Mouse (Mus musculus): Measurements from ENCODE around the gene Zfp937. TPM values are rescaled to one million over a fixed set of nuclear protein-coding genes. Genes with fewer than 3 reads are reported as not detected.

The Zfp937 gene
- polyA plus RNA-seq, 1 experiment from 2014 or later, result 1.3 TPM

Other genes starting within 250 kb of the Zfp937 start
- 3.7 and 4.0 TPM in 2 replicates for gene Zfp120, start 81.4 kb upstream of the Zfp937 start, polyA plus RNA-seq (2015; fragmentation: Nextera tagmentation; extraction: Ambion mirVana)
- not detected in 2 replicates for gene Gm10770, start 38.4 kb upstream of the Zfp937 start, polyA plus RNA-seq (2015; fragmentation: Nextera tagmentation; extraction: Ambion mirVana)
- 0.10 TPM in 1 of 2 replicates, not detected in the other for gene Gm14139, start 36.3 kb upstream of the Zfp937 start, polyA plus RNA-seq (2015; fragmentation: Nextera tagmentation; extraction: Ambion mirVana)
- 1.7 and 1.8 TPM in 2 replicates for gene Gm21994, start 37.5 kb downstream of the Zfp937 start, polyA plus RNA-seq (2015; fragmentation: Nextera tagmentation; extraction: Ambion mirVana)
- gene Gm14124, start 39.4 kb downstream of the Zfp937 start, polyA plus RNA-seq (2015; fragmentation: Nextera tagmentation; extraction: Ambion mirVana), result not detected in 2 replicates
- gene Gm10130, start 105.6 kb downstream of the Zfp937 start, polyA plus RNA-seq (2015; fragmentation: Nextera tagmentation; extraction: Ambion mirVana), result 1.2 and 1.3 TPM in 2 replicates
- 0.98 and 1.3 TPM in 2 replicates for gene 3300002I08Rik, start 144.7 kb downstream of the Zfp937 start, polyA plus RNA-seq (2015; fragmentation: Nextera tagmentation; extraction: Ambion mirVana)
- gene Zfp442, start 233.4 kb downstream of the Zfp937 start, polyA plus RNA-seq (2015; fragmentation: Nextera tagmentation; extraction: Ambion mirVana), result 0.98 and 1.5 TPM in 2 replicates

Data from liver, embryonic 13.5 days (tissue).